Mouse (Mus musculus): ENCODE measurements around the gene Cpa5.

DNA sequence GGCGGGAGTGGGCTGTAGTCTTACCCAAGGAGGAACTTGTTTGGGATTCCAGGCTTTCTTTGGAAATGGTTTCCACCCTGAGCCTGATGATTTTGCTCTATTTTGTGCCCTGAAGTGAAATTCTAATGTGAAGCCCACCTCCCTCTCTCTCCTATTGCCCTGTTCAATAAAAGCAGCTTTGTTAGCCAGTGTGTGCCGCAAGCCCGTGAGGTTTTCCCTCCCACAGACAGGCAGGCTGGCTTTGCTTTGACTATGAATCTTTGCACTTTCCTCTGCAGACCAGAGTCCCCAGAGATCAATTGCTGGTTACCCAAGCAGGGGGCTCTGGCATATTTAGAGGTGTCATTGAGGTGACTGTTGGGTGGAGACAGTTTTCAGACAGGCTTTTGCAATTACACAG, 33.7 kb downstream of the Cpa5 start:
- no peak for TF ChIP-seq POLR2A (IDR thresholded peaks at IDR 0.05; ENCODE audit: borderline replicate concordance, extremely low read depth, insufficient read depth, insufficient read length, poor library complexity, severe bottlenecking)
- no peak for TF ChIP-seq CTCF (IDR thresholded peaks at IDR 0.05; ENCODE audit: borderline replicate concordance, extremely low read depth, insufficient read depth, insufficient read length)
